Mouse (Mus musculus): ENCODE data around the gene Xxylt1. TPM values are rescaled to one million over a fixed set of nuclear protein-coding genes. Genes with fewer than 3 reads are reported as not detected.

Xxylt1 gene
- total and polyA plus RNA-seq, 3 experiments: 12.8 to 164 (median 26.6) TPM

DNA sequence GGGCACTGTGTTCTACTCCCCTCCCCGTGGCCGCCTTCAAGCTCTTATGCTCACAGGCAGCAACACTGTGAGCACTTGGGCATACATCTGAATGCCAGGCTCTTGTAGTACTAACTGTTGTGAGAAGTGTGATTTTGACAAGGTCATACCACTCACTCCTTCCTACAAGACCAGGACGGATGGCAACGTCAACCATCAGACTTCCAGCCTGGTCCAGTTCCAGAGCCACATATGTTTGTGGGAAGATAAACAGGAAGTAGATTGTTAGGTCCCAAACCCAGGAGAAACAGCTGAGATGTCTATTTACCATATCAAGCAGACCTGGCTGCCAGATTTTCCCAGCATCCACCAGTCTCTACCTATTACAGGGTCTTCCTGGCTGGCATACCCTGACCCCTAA lies 155.7 kb downstream of the Xxylt1 start:
- TF ChIP-seq SMC3 (IDR thresholded peaks at IDR 0.05; ENCODE audit: low read depth, low read length) (no peak), MEF2A (IDR thresholded peaks at IDR 0.05; ENCODE audit: extremely low read depth, insufficient replicate concordance, low read depth, low read length, poor library complexity, severe bottlenecking) (no peak), MXI1 (IDR thresholded peaks at IDR 0.05; ENCODE audit: low read depth, low read length) (no peak), GATA1 (IDR thresholded peaks at IDR 0.05; ENCODE audit: low read depth, low read length) (no peak), POLR2AphosphoS2 (IDR thresholded peaks at IDR 0.05; ENCODE audit: low read length) (no peak), GABPA (IDR thresholded peaks at IDR 0.05; ENCODE audit: low read depth, low read length) (no peak), ELF1 (IDR thresholded peaks at IDR 0.05; ENCODE audit: low read depth, low read length) (no peak), ETS1 (IDR thresholded peaks at IDR 0.05; ENCODE audit: low read depth, low read length) (no peak), MAFK (IDR thresholded peaks at IDR 0.05; ENCODE audit: borderline replicate concordance, low read depth, low read length) (no peak), MYB (IDR thresholded peaks at IDR 0.05; ENCODE audit: low read depth, low read length) (no peak), USF1 (IDR thresholded peaks at IDR 0.05; ENCODE audit: low read depth, low read length) (no peak), NELFE (IDR thresholded peaks at IDR 0.05; ENCODE audit: low read depth, low read length) (no peak), KAT2A (conservative IDR thresholded peaks at IDR 0.05; ENCODE audit: low read depth, low read length) (no peak), ZNF384 (IDR thresholded peaks at IDR 0.05; ENCODE audit: low read depth, low read length) (no peak), CTCF (IDR thresholded peaks at IDR 0.05 in 2 of 3, conservative IDR thresholded peaks at IDR 0.05 in 1 of 3; ENCODE audit: control insufficient read depth in 1 of 3, insufficient read depth in 1 of 3, low read depth in 2 of 3, low read length in 3 of 3, poor library complexity in 1 of 3, severe bottlenecking in 1 of 3) (no peak), TBP (IDR thresholded peaks at IDR 0.05; ENCODE audit: low read depth, low read length) (no peak), ZC3H11A (IDR thresholded peaks at IDR 0.05; ENCODE audit: low read depth, low read length) (no peak), CHD1 (IDR thresholded peaks at IDR 0.05; ENCODE audit: low read depth, low read length) (no peak), E2F4 (IDR thresholded peaks at IDR 0.05; ENCODE audit: borderline replicate concordance, low read depth, low read length) (no peak), CHD2 (IDR thresholded peaks at IDR 0.05; ENCODE audit: low read length) (no peak)
- no peaks in the 10 kb centered on the region for H3K36me3 ChIP-seq (ENCODE audit: control insufficient read depth in 1 of 2, insufficient read depth in 2 of 2, low read length in 2 of 2)
- H3K9me3 ChIP-seq (replicated peaks; ENCODE audit: insufficient read depth, low read length): no peaks in the 10 kb centered on the region
- no peak overlapping the region for H3K4me3 ChIP-seq (ENCODE audit: control insufficient read depth in 1 of 2, insufficient read depth in 1 of 2, low read depth in 2 of 2, low read length in 2 of 2)
- H3K4me1 ChIP-seq (ENCODE audit: control insufficient read depth in 1 of 2, insufficient read depth in 2 of 2, low read length in 2 of 2): no peaks in the 10 kb centered on the region; a peak in 1 of 4 replicates
- H3K79me2 ChIP-seq (ENCODE audit: control insufficient read depth, insufficient read depth, low read length, poor library complexity): no peaks in the 10 kb centered on the region
- no peak overlapping the region for H3K27ac ChIP-seq (ENCODE audit: control insufficient read depth, low read depth, low read length)
- peaks cover 0 to 3% of the 10 kb centered on the region in 2 experiments; a peak in 1 of 4 replicates for H3K27me3 ChIP-seq (ENCODE audit: control insufficient read depth in 1 of 2, insufficient read depth in 2 of 2, low read length in 2 of 2)
- no peak overlapping the region for H3K9ac ChIP-seq (ENCODE audit: control insufficient read depth, low read depth, low read length, poor library complexity, severe bottlenecking)
- no peak for DNase-seq (ENCODE audit: low read depth, low spot score)

DNA sequence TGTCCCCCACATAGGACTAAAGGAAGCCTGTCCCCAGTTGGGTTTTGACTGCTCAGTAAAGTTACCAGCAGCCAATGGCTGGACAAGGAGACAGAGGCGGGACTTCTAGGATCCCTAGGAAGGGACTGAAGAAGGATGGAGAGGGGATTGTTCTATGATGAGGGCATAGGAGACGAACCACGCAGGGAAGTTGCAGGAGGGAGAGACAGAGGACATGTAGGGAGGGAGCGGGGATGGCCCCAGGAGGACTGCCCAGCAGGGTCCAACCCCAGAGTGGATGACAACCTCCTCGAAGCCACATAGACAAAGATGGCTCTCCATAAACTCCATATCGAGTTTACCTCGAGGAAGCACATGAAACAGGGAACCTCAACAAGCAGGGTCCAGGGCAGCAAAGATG lies 157.3 kb downstream of the Xxylt1 start:
- DNase-seq (ENCODE audit: low read depth, low spot score): no peak

More for the DNA sequence above, 157.3 kb downstream of the Xxylt1 start:
- Histone ChIP-seq H3K9ac (ENCODE audit: control insufficient read depth, low read depth, low read length, poor library complexity, severe bottlenecking) (no peak overlapping the region), H3K27me3 (ENCODE audit: control insufficient read depth in 1 of 2, insufficient read depth in 2 of 2, low read length in 2 of 2) (0 out of 4 replicates have a peak, but pooled peaks cover 0 to 1% of the 10 kb centered on the region in 2 experiments), H3K36me3 (ENCODE audit: control insufficient read depth in 1 of 2, insufficient read depth in 2 of 2, low read length in 2 of 2) (no peaks in the 10 kb centered on the region), H3K9me3 (replicated peaks; ENCODE audit: insufficient read depth, low read length) (no peaks in the 10 kb centered on the region), H3K79me2 (ENCODE audit: control insufficient read depth, insufficient read depth, low read length, poor library complexity) (no peaks in the 10 kb centered on the region), H3K4me3 (ENCODE audit: control insufficient read depth in 1 of 2, insufficient read depth in 1 of 2, low read depth in 2 of 2, low read length in 2 of 2) (no peak overlapping the region), H3K27ac (ENCODE audit: control insufficient read depth, low read depth, low read length) (no peak overlapping the region), H3K4me1 (ENCODE audit: control insufficient read depth in 1 of 2, insufficient read depth in 2 of 2, low read length in 2 of 2) (no peaks in the 10 kb centered on the region; a peak in 1 of 4 replicates)
- TF ChIP-seq GATA1 (IDR thresholded peaks at IDR 0.05; ENCODE audit: low read depth, low read length): no peak
- TF ChIP-seq MYC (IDR thresholded peaks at IDR 0.05; ENCODE audit: low read depth, low read length): no peak
- TF ChIP-seq ELF1 (IDR thresholded peaks at IDR 0.05; ENCODE audit: low read depth, low read length): no peak
- TF ChIP-seq BHLHE40 (IDR thresholded peaks at IDR 0.05; ENCODE audit: borderline replicate concordance, low read depth, low read length): no peak
- no peak for TF ChIP-seq E2F4 (IDR thresholded peaks at IDR 0.05; ENCODE audit: borderline replicate concordance, low read depth, low read length)
- no peak for TF ChIP-seq TBP (IDR thresholded peaks at IDR 0.05; ENCODE audit: low read depth, low read length)
- TF ChIP-seq MAZ (IDR thresholded peaks at IDR 0.05; ENCODE audit: low read depth, low read length): no peak
- TF ChIP-seq CTCF (IDR thresholded peaks at IDR 0.05 in 2 of 3, conservative IDR thresholded peaks at IDR 0.05 in 1 of 3; ENCODE audit: control insufficient read depth in 1 of 3, insufficient read depth in 1 of 3, low read depth in 2 of 3, low read length in 3 of 3, poor library complexity in 1 of 3, severe bottlenecking in 1 of 3): no peak
- TF ChIP-seq KAT2A (conservative IDR thresholded peaks at IDR 0.05; ENCODE audit: low read depth, low read length): no peak
- TF ChIP-seq EP300 (IDR thresholded peaks at IDR 0.05; ENCODE audit: low read depth in 1 of 2, low read length in 2 of 2): no peak
- TF ChIP-seq CHD2 (IDR thresholded peaks at IDR 0.05; ENCODE audit: low read length): no peak
- no peak for TF ChIP-seq ZC3H11A (IDR thresholded peaks at IDR 0.05; ENCODE audit: low read depth, low read length)
- TF ChIP-seq MXI1 (IDR thresholded peaks at IDR 0.05; ENCODE audit: low read depth, low read length): no peak

All from MEL (cell line).